Mouse (Mus musculus): ENCODE data around the gene Dync1li1.

The Dync1li1 gene

DNA sequence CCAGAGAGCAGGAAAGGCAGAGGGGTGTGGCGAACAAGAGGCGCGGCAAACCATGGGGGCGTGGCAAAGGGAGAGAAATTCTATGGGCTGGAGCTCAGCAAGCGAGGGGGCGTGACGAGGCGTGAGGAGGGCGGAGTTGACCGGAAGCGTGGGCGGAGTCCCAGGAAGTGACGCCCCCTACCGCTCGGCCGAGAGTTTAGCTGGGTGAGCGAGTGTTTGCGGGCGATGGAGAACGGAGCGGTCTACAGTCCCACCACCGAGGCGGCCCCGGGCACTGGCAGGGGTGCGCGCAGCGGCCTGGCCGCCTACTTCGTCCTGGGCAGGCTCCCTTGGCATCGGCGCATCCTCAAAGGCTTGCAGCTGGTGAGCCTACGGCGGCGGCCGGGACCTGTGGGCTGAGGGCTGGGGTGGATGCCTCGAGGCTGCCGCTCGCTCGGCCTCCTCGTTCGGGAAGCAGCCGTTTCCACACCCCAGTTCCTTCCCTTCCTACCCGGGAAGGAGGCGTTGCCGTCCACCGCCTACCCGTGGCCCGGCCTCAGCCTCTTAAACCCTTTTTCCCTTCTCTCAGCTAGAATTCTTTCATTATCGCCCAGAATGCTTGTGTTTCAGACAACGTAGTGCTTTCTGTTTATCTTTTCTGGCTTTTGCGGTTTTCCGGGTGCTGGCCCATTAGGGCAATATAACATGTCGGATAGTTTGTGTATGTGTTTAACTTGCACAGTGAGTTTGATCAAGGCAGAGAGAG is 42.6 kb downstream of the Dync1li1 start, which contains the start of gene Cmtm6:
TSS of gene Cmtm6 (plus strand) at position 106 of the 745 bp plus-strand sequence.
- DNase-seq: peak; percentile 100

DNA sequence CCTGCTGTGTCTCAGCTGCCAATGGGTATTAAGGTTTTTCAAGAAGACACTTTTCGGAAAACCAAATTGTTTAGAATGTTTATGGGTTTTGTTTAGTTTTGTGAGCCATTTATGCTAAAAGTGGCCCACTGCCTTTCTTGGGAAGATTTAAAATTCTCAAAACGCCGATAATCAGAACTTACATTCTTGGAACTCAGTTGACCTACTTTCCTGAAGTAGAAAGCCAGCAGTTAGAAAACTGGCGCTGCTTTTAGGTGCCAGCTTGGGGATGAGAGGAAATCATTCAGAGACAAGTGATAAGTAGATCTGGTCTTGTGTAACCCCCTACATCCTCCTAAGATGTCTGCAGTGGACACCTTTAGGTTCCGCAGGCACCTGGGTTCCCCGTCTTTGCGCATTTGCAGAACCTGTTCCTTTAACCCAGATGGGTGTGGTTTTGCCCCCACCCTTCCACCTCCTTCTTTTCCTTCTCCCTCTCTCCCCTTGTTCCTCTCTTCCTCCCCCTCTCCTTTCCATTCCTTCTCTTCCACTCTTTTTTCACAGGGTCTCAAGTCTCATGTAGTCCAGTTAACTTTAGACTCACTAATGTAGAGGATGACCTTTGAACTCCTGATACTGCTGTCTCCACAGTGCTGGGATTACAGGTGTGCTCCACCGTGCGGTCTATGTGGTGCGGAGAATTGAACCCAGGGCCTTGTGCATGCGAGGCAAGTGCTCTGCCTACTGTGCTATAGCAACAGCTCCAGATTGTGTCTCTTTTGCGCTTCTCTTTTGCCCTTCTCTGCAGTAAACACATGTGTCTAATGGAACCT is 43.5 kb downstream of the Dync1li1 start:
- no peak for DNase-seq

- no peak for DNase-seq
These were observed 44.6 kb downstream of the Dync1li1 start for GRCm38 (mm10) chr9:114733238-114733637.

DNA sequence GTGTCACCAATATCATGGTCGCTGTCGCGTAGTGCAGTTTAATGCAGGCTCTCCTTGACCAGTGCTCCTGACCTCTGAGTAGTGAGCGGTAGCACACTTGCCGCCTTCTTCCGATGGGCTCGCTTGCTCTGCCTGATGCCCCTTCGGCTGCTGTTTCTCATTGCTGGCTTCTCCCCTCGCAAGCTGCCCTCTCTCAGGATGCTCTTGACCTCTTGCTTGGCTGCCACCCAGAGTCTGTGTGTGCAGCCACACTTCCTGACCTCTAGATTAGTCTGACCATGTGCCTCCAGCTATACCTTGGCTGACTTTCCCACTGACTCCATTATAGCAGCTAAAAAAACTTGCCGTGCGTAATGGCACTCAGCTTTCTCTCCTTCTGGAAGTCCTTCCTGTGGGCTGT is 47.9 kb downstream of the Dync1li1 start:
- peak; percentile 94 for DNase-seq

- peak; percentile 88 for DNase-seq
These were observed 51.7 kb downstream of the Dync1li1 start for GRCm38 (mm10) chr9:114740336-114740735.

DNA sequence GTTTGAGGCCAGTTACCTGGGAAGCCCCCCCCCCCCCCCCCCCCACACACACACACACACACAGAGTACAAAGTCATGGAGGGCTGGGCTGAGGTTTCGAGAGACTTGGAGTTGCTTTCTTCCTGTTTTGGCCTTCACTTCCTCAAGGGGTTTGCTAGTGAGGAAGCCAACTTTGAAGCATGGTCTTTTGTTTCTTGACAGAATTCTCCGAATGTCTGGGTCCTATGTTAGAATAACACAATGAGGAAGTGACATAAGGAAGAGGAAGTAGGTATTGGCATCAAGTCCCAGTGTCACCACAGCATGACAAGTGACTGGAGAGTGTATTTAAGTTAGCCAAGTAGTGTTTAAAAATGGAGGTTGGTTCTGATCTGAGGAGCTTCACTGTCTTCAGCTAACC is 54.1 kb downstream of the Dync1li1 start:
- peak; percentile 95 for DNase-seq

DNA sequence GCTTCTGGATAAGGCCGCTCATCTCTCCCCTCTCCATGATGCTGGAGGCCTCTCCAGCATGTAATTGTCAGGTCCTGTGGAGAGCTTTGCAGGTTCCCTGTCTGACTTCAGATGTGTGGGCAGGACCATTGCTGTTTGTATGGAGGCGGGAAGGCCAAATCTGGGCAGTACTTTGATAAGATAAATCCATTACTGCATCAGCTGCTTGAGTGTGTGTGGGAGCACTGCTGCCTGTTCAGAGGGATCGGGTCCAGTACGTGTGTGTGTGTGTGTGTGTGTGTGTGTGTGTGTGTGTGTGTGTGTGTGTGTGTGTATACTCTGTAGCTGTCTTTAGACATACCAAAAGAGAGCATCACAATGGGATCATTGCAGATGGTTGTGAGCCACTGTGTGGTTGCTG is 56.6 kb downstream of the Dync1li1 start:
- peak; percentile 83 for DNase-seq

DNA sequence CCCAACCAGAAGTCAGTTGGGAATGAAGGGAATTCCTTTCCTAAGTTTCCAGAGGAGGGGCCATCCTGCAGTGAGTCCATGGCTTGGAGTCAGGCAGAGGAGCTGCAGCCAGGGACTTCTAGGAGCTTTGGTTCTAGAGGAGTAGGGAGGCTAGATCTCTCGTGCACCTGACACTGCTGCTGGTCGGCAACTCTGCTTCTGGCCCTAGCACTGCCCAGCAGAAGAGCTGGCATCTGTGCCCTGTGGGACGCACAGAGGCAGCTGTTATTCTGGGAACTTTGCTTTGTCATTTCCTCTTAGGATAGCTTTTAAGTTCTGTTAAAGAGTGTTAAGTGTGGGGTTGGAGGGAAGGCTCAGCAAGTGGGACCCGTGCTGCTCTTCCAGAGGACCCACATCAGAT is 57.1 kb downstream of the Dync1li1 start:
- peak; percentile 83 for DNase-seq

GRCm38 (mm10) chr9:114747012-114747411 is 58.4 kb downstream of the Dync1li1 start:
- DNase-seq: peak; percentile 77

GRCm38 (mm10) chr9:114747466-114747865 is 58.9 kb downstream of the Dync1li1 start:
- DNase-seq: peak; percentile 79

GRCm38 (mm10) chr9:114751582-114751981 is 63.0 kb downstream of the Dync1li1 start:
- no peak for DNase-seq

DNA sequence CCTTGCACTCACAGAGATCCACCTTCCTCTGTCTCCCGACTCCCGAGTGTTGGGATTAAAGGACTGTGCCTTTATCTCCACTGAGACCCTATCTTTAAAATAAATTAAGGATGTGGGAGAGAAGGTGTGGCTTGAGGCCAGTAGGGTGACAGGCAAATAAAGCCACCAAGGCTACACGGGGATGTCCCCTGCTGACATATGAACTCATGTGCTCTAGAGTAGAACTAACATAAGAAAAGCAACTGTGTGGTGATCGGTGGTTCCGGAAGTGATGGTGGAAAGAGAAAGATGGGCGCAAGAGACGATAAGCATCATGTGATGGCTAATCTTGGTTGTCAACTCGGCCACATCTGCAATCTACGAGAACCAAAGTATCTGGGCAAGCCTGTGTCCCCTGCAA is 63.7 kb downstream of the Dync1li1 start:
- DNase-seq: no peak

- DNase-seq: peak; percentile 99
These were observed 64.4 kb downstream of the Dync1li1 start for GRCm38 (mm10) chr9:114752863-114753484.

GRCm38 (mm10) chr9:114758272-114758671 is 69.7 kb downstream of the Dync1li1 start:
- DNase-seq: no peak

DNA sequence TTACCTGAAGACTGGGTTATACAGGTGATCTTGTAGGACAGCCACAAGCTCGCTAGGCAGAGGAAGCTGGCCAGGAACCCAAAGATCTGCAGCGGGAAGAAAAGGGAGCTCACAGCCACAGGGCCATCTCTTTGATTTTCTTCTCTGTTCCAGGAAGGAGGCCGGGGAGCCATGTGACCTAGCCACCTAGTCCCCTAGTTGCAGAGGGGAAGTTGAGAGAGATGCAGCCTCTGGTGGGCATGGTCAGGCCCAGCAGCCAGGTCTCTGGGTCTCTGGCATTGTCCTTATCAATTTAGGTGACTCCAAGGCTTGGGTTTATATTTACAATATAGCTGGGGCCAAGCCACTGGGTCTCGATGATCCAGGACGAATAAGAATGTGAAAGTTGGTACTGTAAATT is 70.2 kb downstream of the Dync1li1 start:
- no peak for DNase-seq

- DNase-seq: no peak
These were observed 71.3 kb downstream of the Dync1li1 start for GRCm38 (mm10) chr9:114759886-114760285.

- DNase-seq: no peak
These were observed 71.8 kb downstream of the Dync1li1 start for GRCm38 (mm10) chr9:114760353-114760752.

GRCm38 (mm10) chr9:114761848-114762247 is 73.3 kb downstream of the Dync1li1 start:
- DNase-seq: no peak

DNA sequence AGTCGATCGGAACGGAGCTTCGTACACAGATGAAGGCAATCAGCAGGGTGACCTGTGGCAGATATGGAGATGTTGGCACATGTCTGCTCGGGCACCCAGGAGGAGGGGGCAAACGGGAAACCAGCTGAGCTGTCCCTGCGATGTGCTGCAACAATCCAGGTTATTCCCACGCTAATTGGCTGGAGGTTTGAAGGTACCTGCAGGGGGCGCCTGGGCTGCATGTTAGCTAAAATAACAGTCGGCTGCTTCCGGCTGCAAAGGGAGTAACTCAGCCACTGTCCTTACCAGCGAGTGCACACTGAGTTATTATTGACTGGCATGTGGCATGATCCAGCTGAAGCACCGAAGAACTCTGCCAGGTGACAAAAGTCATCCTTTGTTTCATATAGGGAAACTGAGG is 74.8 kb downstream of the Dync1li1 start:
- DNase-seq: no peak

GRCm38 (mm10) chr9:114767030-114767429 is 78.4 kb downstream of the Dync1li1 start:
- peak; percentile 88 for DNase-seq

- DNase-seq: no peak
These were observed 78.9 kb downstream of the Dync1li1 start for GRCm38 (mm10) chr9:114767507-114767906.

DNA sequence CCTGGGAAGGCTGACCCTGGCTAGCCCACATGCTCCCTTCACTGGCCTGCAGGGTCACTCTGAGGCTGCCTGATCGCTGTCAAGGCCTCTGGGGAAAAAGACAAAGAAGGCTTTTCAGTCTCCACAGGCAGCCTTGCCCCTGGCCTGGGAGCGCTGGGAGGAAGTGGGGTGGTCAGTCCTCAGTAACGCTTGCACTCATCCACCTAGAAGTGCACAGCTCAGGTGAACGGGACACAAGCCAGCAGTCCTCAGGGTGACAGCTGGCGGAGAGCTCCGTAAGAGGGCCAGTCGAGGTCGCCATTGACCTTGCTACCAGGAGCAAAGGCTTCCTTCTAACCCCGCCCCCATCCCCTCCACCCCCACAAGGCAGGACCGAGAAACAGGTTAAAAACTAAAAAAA is 79.5 kb downstream of the Dync1li1 start:
- peak; percentile 88 for DNase-seq

- DNase-seq: peak; percentile 90
These were observed 81.6 kb downstream of the Dync1li1 start for GRCm38 (mm10) chr9:114770224-114770623.

GRCm38 (mm10) chr9:114771565-114771964 is 83.0 kb downstream of the Dync1li1 start:
- peak; percentile 86 for DNase-seq
